Comparison of ENCODE assay signal across 31 mouse cellular contexts in genomic region chr4:44668574-44668973, GRCm38 (mm10). TPM values are rescaled to one million over a fixed set of nuclear protein-coding genes. Genes with fewer than 3 reads are reported as not detected.
"Had no signal": no experiment of that assay in that cellular context is flagged by ENCODE, and none has a peak within 500 bp of the region (broad histone marks: within the 10 kb centered on the region; RNA-seq: fewer than 3 reads in every experiment).

No protein-coding gene starts in this region.

- H3K4me1 ChIP-seq: liver, embryonic 13.5 days had no signal

- H3K4me2 ChIP-seq: heart, embryonic 13.5 days; heart, embryonic 15.5 days; hindbrain, embryonic 13.5 days; hindbrain, embryonic 15.5 days; kidney, embryonic 15.5 days; limb, embryonic 12.5 days; liver, embryonic 11.5 days; liver, embryonic 13.5 days had no signal

- H3K9me3 ChIP-seq: heart, embryonic 10.5 days; heart, embryonic 13.5 days; heart, embryonic 15.5 days; hindbrain, embryonic 13.5 days; hindbrain, embryonic 15.5 days; kidney, embryonic 15.5 days; limb, embryonic 10.5 days; liver, embryonic 13.5 days had no signal

- H3K36me3 ChIP-seq: heart, embryonic 10.5 days; heart, embryonic 13.5 days; heart, embryonic 15.5 days; hindbrain, embryonic 13.5 days; hindbrain, embryonic 15.5 days; kidney, embryonic 15.5 days; limb, embryonic 10.5 days; limb, embryonic 12.5 days; liver, embryonic 13.5 days had no signal

- DNase-seq: gastrocnemius, postnatal 14 days; gastrocnemius, postnatal 36 days; heart, adult 18-20 months; heart, postnatal 14 days; heart, postnatal 36 days; kidney, adult 11 months; kidney, adult 2 months; kidney, adult 9 months; kidney, postnatal 14 days; kidney, postnatal 36 days; layer of hippocampus, adult 9-11 months; layer of hippocampus, postnatal 36 days; liver; liver, embryonic 13.5 days had no signal

- ATAC-seq: hindbrain, postnatal 0 days; intestine, embryonic 16.5 days had no signal

- H3K9ac ChIP-seq: heart, embryonic 13.5 days; heart, embryonic 15.5 days; hindbrain, embryonic 13.5 days; hindbrain, embryonic 15.5 days; kidney, embryonic 15.5 days; limb, embryonic 12.5 days; liver, embryonic 13.5 days had no signal

- H3K4me3 ChIP-seq: heart, embryonic 10.5 days; heart, embryonic 13.5 days; heart, embryonic 15.5 days; hindbrain, embryonic 13.5 days; hindbrain, embryonic 15.5 days; kidney, embryonic 15.5 days; left cerebral cortex, adult 2 months; limb, embryonic 10.5 days; limb, embryonic 12.5 days; liver, embryonic 13.5 days had no signal

- H3K27ac ChIP-seq: heart, embryonic 10.5 days; heart, embryonic 13.5 days; heart, embryonic 15.5 days; hindbrain, embryonic 13.5 days; hindbrain, embryonic 15.5 days; hindbrain, postnatal 0 days; kidney, embryonic 15.5 days; kidney, postnatal 0 days; left cerebral cortex, adult 2 months; limb, embryonic 10.5 days; limb, embryonic 12.5 days; liver, embryonic 13.5 days had no signal

RNA-seq across cellular contexts. Expression of gene Pax5, which starts 41.7 kb away (rescaled TPM):
- total RNA-seq: gastrocnemius, adult 8-10 months; gastrocnemius, postnatal 36 days; hematopoietic stem cell, adult 5-6 weeks had no signal
- polyA plus RNA-seq: heart, embryonic 15.5 days; heart, postnatal 0 days; intestine, embryonic 14.5 days; intestine, embryonic 16.5 days; kidney, postnatal 0 days; limb, embryonic 12.5 days; liver, embryonic 11.5 days had no signal
